Mouse (Mus musculus) left cerebral cortex, postnatal 14 days (tissue): ENCODE data around the gene Blmh. TPM values are rescaled to one million over a fixed set of nuclear protein-coding genes. Genes with fewer than 3 reads are reported as not detected.

Experiments used
- DNase-seq, 2 experiments: peaks; one replicate each; pipeline ENCODE4 v3.0.0; 2021 to 2022; ENCODE audit warnings: low spot score in 2 of 2, mixed read lengths in 1 of 2
- intact Hi-C: fragments of 180-260 bp; cut with DNase I; formaldehyde crosslinking; loops from one replicate; pipeline ENCODE4 v1.15.1; 2025
- total RNA-seq, 2 experiments: library from RNA; stranded (reverse); gene quantifications; 2 replicates each; pipeline ENCODE4 v1.2.3; 2021

Gene Blmh
- total RNA-seq, 2 experiments from 2014 or later, result 71.9 to 79.7 TPM

DNA sequence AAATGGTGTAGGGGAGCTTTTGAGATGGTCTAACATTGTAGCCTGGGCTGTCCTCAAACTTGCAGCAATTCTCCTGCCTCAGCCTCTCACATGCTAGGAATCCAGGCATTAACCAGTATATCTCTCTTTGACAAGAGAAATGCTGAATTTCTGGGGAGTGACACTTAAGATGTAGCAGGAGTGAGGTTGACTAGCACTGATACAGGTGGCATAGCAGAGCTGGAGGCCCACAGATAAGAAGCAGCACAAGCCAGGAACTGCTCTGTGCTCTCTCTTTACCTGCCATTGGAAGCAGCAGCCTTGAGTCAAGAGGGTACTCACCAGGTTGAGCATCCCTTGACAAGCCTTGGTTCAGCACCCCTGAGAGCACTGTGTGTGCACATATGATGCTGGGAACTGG is 59.6 kb downstream of the Blmh start:
- intact Hi-C loops, result no loop called here
- no peak for DNase-seq

- intact Hi-C loops, result no loop called here
Measured at GRCm38 (mm10) chr11:76990839-76991238, 66.2 kb downstream of the Blmh start.

GRCm38 (mm10) chr11:76992886-76993285 is 68.3 kb downstream of the Blmh start:
- intact Hi-C loops, result no loop called here
- DNase-seq, result no peak

More at GRCm38 (mm10) chr11:76990839-76991238, 66.2 kb downstream of the Blmh start:
- no peak for DNase-seq

DNA sequence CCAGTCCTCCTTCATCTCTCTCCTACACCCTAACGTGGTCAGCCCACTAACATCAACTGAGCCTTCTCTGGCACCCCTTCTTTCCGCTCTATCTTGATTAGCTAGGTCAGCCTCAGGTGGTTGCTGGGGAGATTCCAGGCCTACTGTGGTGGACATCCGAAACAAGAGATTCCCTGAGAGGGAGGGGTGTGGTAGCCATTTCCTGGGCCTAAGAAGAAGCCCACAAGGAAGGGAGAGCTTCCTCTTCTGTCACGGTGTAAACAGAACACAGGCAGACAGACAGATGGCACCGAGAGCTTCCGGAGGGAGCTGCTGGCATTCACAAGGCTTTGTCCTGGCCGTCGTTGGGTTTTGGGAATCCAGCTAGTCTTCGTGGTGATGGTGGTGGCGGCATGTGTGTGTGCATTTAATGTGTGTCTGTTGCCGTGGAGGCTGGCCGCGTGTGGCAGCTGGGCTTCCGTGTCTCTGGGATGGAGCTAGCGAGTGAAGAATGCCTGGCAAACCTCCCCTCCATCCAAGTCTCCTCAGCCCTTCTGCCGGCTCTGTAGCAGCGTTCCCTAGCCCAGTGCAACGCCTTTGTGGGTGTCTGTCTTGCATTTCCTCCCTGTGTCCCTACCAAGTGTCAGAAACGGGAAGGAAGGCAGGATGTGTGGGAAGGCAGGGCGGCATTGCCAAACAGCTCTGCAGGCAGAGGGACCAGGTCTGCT is 71.5 kb downstream of the Blmh start:
- intact Hi-C loops, result loop anchor here (2.0 to 5.0 kb wide), 2 partner anchors 81 to 97 kb away; partner anchors contain the start of gene Nsrp1
- no peak for DNase-seq

- DNase-seq, result peak; percentile 29 to 69
- intact Hi-C loops, result loop anchor here (2.0 to 5.0 kb wide), 2 partner anchors 80 to 95 kb away; partner anchors contain the start of gene Nsrp1
Measured at GRCm38 (mm10) chr11:76997305-76997704, 72.7 kb downstream of the Blmh start.

- intact Hi-C loops, result loop anchor here (2.0 to 5.0 kb wide), 2 partner anchors 79 to 95 kb away; partner anchors contain the start of gene Nsrp1
- no peak for DNase-seq
Measured at GRCm38 (mm10) chr11:76997916-76998704, 73.5 kb downstream of the Blmh start, which contains the start of gene Slc6a4. TSS of gene Slc6a4 (plus strand) at chr11:76998603.

GRCm38 (mm10) chr11:76998705-76999226 is 74.2 kb downstream of the Blmh start:
- intact Hi-C loops, result loop anchor here (5.0 kb wide), 1 partner anchor 79 kb away; the partner anchor contains the start of gene Nsrp1
- peak; percentile 22 to 37 for DNase-seq

GRCm38 (mm10) chr11:77000741-77001140 is 76.1 kb downstream of the Blmh start:
- DNase-seq, result no peak
- intact Hi-C loops, result no loop called here

GRCm38 (mm10) chr11:77002361-77002760 is 77.8 kb downstream of the Blmh start:
- intact Hi-C loops, result no loop called here
- no peak for DNase-seq

GRCm38 (mm10) chr11:77005881-77006280 is 81.3 kb downstream of the Blmh start:
- peak in 1 of 2 experiments; percentile 20 for DNase-seq
- intact Hi-C loops, result no loop called here

DNA sequence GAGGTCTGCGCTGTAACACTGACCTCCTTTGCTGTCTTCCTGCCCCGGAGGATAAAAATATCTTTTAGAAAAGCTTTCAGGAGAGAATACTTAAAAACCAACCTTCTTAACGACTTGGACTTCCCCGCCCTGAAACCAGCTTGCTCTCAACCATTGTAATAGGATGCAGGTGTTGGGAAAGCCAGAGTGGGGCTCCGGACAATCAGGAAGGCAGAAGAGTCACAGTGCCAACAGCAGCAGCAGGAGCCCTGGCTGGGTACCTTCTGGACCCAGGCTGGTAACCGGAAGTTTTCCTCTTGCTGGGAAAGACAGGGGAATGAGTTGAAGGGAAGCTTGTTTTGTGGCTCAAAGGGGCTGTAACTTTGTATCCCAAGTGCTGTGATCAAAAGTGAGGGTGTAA is 82.0 kb downstream of the Blmh start:
- intact Hi-C loops, result no loop called here

GRCm38 (mm10) chr11:77009069-77010025 is 84.7 kb downstream of the Blmh start:
- no peak for DNase-seq

More for the DNA sequence above, 82.0 kb downstream of the Blmh start:
- DNase-seq, result no peak

DNA sequence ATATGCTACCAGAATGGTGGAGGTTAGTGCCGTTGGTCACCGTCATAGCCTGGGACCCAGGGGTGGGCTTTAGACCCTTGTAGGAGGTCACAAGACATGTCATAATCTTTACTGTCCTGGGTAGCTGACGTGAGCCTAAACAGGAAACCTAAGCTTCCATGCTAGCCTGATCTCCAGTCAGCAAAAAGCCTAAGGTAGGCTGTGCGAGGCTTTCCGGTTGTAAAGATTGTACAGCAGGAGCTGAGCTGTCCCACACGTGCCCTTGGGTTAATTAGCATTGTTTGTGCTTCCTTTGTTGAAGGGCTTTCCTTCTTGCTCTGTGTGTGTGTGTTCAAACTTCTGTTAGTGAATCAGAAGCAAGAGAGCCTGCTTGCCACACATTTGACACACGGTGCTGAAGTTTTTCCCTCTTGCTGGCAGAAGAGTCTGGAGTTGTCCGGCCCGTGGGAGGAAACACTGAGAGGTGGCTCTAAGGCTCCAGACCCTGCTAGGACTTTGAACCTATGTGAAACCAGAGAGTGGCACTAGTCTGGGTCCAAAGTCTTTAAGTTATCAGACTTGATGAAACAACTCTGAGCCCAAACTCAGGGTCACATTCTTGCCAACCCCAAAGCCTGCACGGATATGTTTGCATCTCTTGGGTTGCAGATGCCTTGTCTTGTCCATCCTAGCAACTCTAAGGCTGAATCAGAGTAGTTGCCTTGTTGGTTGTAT is 86.3 kb downstream of the Blmh start:
- intact Hi-C loops, result no loop called here
- no peak for DNase-seq

More at GRCm38 (mm10) chr11:77009069-77010025, 84.7 kb downstream of the Blmh start:
- intact Hi-C loops, result no loop called here

DNA sequence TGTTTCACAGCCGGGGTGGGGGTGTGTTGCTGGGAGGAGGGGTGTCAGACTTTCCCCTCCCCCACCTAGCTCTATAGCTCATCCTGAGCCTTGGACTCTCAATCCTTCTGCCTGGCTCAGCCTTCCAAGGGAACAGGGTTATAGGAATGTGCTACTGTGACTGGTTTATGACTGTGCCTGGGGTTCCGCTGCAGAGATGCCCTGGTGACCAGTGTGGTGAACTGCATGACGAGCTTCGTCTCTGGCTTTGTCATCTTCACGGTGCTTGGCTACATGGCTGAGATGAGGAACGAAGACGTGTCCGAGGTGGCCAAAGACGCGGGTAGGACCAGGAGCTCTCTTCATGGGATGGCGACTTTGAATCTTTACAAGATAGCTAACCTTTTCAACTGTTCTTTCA is 93.4 kb downstream of the Blmh start:
- intact Hi-C loops, result no loop called here
- no peak for DNase-seq

DNA sequence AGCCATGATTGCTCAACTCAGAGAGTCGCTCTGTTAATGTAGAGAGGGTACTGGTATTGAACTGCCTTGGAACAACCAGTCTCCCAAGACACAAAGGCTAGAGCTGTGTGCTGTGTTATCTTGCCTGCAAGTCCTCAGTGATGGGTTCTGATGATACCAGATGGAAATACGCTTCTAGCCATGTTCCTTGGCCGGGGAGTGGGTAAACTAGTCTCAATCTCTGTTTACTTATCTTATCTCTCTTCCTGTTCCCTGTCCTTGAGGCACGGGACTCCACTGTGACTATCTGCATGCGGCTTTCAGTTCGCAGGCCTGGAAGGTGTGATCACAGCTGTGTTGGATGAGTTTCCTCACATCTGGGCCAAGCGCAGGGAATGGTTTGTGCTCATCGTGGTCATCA is 94.9 kb downstream of the Blmh start:
- intact Hi-C loops, result no loop called here
- DNase-seq, result no peak

GRCm38 (mm10) chr11:77021749-77022396 is 97.3 kb downstream of the Blmh start:
- intact Hi-C loops, result no loop called here
- no peak for DNase-seq

DNA sequence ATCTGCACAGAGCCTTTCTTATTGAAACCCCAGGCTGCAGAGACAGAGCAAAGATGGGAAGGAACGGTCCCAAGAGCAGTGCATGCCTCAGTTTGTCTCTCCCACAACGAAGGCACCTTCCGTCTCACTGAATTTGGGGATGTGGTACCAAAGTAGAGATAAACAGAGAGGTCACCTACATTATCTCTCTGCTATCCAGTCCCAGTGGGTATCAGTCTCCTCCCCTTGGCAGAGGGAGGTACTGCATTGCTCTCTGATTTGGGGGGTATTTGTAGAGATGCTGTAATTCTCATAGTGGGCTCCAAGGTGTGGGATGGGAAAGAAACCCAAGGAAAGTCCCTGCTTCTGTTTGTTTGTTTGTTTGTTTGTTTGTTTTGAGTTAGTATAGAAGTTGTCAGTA is 102.0 kb downstream of the Blmh start:
- intact Hi-C loops, result no loop called here
- DNase-seq, result no peak

DNA sequence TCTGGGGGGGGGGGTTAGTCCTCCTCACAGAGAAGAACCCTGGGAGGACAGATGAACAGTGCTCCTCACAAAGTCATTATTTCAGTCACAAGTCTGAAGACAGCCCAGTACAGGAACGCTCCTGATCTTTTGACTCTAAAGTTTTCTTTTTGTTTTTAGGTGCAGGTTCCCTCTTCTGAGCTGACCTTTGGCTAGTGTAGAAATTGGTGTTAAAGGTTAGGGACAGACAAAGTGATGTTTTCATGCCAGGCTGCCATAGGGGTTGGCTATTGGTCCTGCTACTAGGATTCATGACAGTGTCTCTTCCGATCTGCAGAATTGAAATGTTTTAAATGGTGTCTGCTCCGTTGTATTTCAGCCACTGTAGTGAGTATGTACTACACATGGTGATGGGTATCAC is 103.5 kb downstream of the Blmh start:
- intact Hi-C loops, result no loop called here
- no peak for DNase-seq
